Mouse (Mus musculus) stomach, postnatal 0 days (tissue): ENCODE measurements at regions not wholly inside any gene's neighbourhood (a gene's known extent, or its start where the extent isn't known, plus 50 kb on each side); places are given as distances from the start of the nearest gene placed in this dataset.

Source experiments
- CTCF ChIP-seq: IDR thresholded peaks from 2 replicates; pipeline ENCODE4 v1.5.1; 2016; ENCODE audit warnings: antibody characterized with exemption, low read depth, mild to moderate bottlenecking, moderate library complexity
- EP300 ChIP-seq: optimal IDR thresholded peaks from 2 replicates; pipeline ENCODE3; 2016; ENCODE audit warnings: antibody characterized with exemption

DNA sequence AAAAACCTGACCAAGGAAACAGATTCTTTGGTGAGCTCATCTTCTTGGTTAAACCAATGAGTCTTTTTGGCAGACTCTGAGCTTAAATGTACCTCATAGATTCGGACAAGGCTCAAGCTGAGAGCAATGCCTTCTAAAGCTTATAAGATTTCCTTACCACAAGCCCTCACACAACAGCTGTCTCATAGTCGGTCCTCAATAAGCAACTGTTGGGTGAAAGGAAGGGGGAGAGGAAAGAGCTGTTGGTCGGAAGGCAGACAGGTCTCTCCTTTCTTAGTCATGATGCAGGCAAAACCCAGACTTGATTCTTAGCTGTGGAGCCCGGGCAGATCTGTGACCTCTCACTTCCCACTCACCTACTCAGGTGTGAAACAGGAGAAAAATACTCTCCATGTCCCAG lies 50.8 kb upstream of the 1700016C15Rik start:
- TF ChIP-seq CTCF (no peak), EP300 (no peak)
